Comparison of ENCODE assay signal across 8 mouse cellular contexts in genomic region chr16:35768469-35768784, GRCm38 (mm10). TPM values are rescaled to one million over a fixed set of nuclear protein-coding genes. Genes with fewer than 3 reads are reported as not detected.
A peak's percentile ranks its signal among the peaks of the same experiment; 100 is the strongest.
DNase-seq lines count a peak whose midpoint lies in the region; ATAC-seq and TF ChIP-seq lines count a peak whose summit lies in the region.

No protein-coding gene starts in this region.

- WGBS in forebrain, embryonic 12.5 days, result 27% methylated on average over 6 of the region's 6 CpGs
- 32% methylated on average over 6 of the region's 6 CpGs for WGBS in liver, embryonic 13.5 days (ENCODE audit: insufficient replicate concordance)

- no peak for DNase-seq in gastrocnemius, adult 2 months
- DNase-seq in gastrocnemius, postnatal 4 days (ENCODE audit: low spot score in 2 of 2), result no peak
- DNase-seq in 416B (ENCODE audit: low read depth), result peak; percentile 47
- DNase-seq in liver, embryonic 13.5 days, result no peak
- DNase-seq in spleen, adult 12 weeks (ENCODE audit: low spot score), result no peak
- no peak for DNase-seq in adrenal gland, postnatal 25 days

- H3K36me3 ChIP-seq in forebrain, embryonic 12.5 days (replicated peaks), result no peaks in the 10 kb centered on the region
- H3K36me3 ChIP-seq in liver, embryonic 13.5 days, result peaks cover 7% of the 10 kb centered on the region; the same call in 1 of the 2 replicates

- H3K4me3 ChIP-seq in gastrocnemius, adult 2 months, result peak overlapping the region; percentile 76
- H3K4me3 ChIP-seq in forebrain, embryonic 12.5 days (replicated peaks), result peak overlapping the region; percentile 91
- H3K4me3 ChIP-seq in liver, embryonic 13.5 days (replicated peaks), result peak overlapping the region; percentile 74

- no peaks in the 10 kb centered on the region for H3K9me3 ChIP-seq in forebrain, embryonic 12.5 days
- no peaks in the 10 kb centered on the region for H3K9me3 ChIP-seq in liver, embryonic 13.5 days (replicated peaks)

- no peak for TF ChIP-seq CTCF in gastrocnemius, adult 2 months (IDR thresholded peaks at IDR 0.05)

- peak overlapping the region; percentile 95 for H3K9ac ChIP-seq in forebrain, embryonic 12.5 days
- H3K9ac ChIP-seq in liver, embryonic 13.5 days, result peak overlapping the region; percentile 97

- H3K27ac ChIP-seq in gastrocnemius, adult 2 months, result peak overlapping the region; percentile 97
- H3K27ac ChIP-seq in forebrain, embryonic 12.5 days, result no peak overlapping the region
- peak overlapping the region; percentile 94 for H3K27ac ChIP-seq in liver, embryonic 13.5 days

- intact Hi-C loops in gastrocnemius, adult 2 months (cut with DNase I), result loop anchor here (2.0 kb wide), 1 partner anchor 20 kb away; no protein-coding TSS in a partner anchor

- ATAC-seq in forebrain, embryonic 12.5 days (ENCODE audit: low FRiP score), result no peak; the same call in 1 of the 2 replicates
- ATAC-seq in liver, embryonic 13.5 days (ENCODE audit: low read depth), result no peak
- no peak for ATAC-seq in erythroid progenitor cell, adult 5-6 weeks (replicated peaks; ENCODE audit: low FRiP score, poor library complexity, severe bottlenecking)

- peaks cover 36% of the 10 kb centered on the region for H3K4me1 ChIP-seq in forebrain, embryonic 12.5 days
- peaks cover 86% of the 10 kb centered on the region for H3K4me1 ChIP-seq in liver, embryonic 13.5 days (replicated peaks)

- peak overlapping the region; percentile 72 for H3K4me2 ChIP-seq in forebrain, embryonic 12.5 days
- peak overlapping the region; percentile 95 for H3K4me2 ChIP-seq in liver, embryonic 13.5 days

- H3K27me3 ChIP-seq in forebrain, embryonic 12.5 days, result no peaks in the 10 kb centered on the region
- no peaks in the 10 kb centered on the region for H3K27me3 ChIP-seq in liver, embryonic 13.5 days

RNA-seq across cellular contexts. Expression of gene Dirc2, which starts 0.7 kb away (rescaled TPM):
- total RNA-seq in gastrocnemius, adult 2 months (2021), result 10 to 100 TPM; 53.7 to 70.8 TPM
- 10 to 100 TPM; 28.2 to 30.8 TPM for total RNA-seq in gastrocnemius, postnatal 4 days (2021)
- polyA plus RNA-seq in forebrain, embryonic 12.5 days (2016; fragmentation: Nextera tagmentation; extraction: Ambion mirVana), result 22.7 and 23.3 TPM in 2 replicates
- polyA plus RNA-seq in liver, embryonic 13.5 days (2015; fragmentation: Nextera tagmentation; extraction: Ambion mirVana), result 4.6 and 4.9 TPM in 2 replicates
- total RNA-seq in erythroid progenitor cell, adult 5-6 weeks (2015; ENCODE audit: low replicate concordance), result 4.6 and 9.4 TPM in 2 replicates
- 8.1 and 11.3 TPM in 2 replicates for total RNA-seq in erythroid progenitor cell, adult 5-6 weeks (2017; ENCODE audit: low replicate concordance)
- total RNA-seq in adrenal gland, postnatal 25 days (2021), result 28.1 and 34.0 TPM in 2 replicates

RNA-seq across cellular contexts. Expression of gene Hspbap1, which starts 1.7 kb away (rescaled TPM):
- total RNA-seq in gastrocnemius, adult 2 months (2021), result 1 to 10 TPM; 3.1 to 3.3 TPM
- total RNA-seq in gastrocnemius, postnatal 4 days (2021), result 1 to 10 TPM; 3.6 to 3.9 TPM
- 20.2 and 22.2 TPM in 2 replicates for polyA plus RNA-seq in forebrain, embryonic 12.5 days (2016; fragmentation: Nextera tagmentation; extraction: Ambion mirVana)
- polyA plus RNA-seq in liver, embryonic 13.5 days (2015; fragmentation: Nextera tagmentation; extraction: Ambion mirVana), result 20.2 and 21.9 TPM in 2 replicates
- total RNA-seq in erythroid progenitor cell, adult 5-6 weeks (2015; ENCODE audit: low replicate concordance), result 18.0 and 28.8 TPM in 2 replicates
- total RNA-seq in erythroid progenitor cell, adult 5-6 weeks (2017; ENCODE audit: low replicate concordance), result 12.9 and 24.9 TPM in 2 replicates
- 5.2 and 8.0 TPM in 2 replicates for total RNA-seq in adrenal gland, postnatal 25 days (2021)
